Mouse (Mus musculus): ENCODE results near the gene She. TPM values are rescaled to one million over a fixed set of nuclear protein-coding genes. Genes with fewer than 3 reads are reported as not detected.

Gene She
- polyA plus RNA-seq, 1 experiment from 2014 or later = 2.5 TPM

- no peak overlapping the region for H3K9ac ChIP-seq
- H3K36me3 ChIP-seq = no peaks in the 10 kb centered on the region
- no peaks in the 10 kb centered on the region for H3K9me3 ChIP-seq
- WGBS = 8% methylated on average over 5 of the region's 5 CpGs
- H3K4me2 ChIP-seq = no peak overlapping the region
- H3K27me3 ChIP-seq = no peaks in the 10 kb centered on the region
- H3K4me1 ChIP-seq (replicated peaks) = peaks cover 11% of the 10 kb centered on the region; the same call in 1 of the 2 replicates
- ATAC-seq (ENCODE audit: low read depth) = no peak
- no peak overlapping the region for H3K27ac ChIP-seq (replicated peaks)
- no peak overlapping the region for H3K4me3 ChIP-seq
Measured at GRCm38 (mm10) chr3:89896571-89896970, 65.4 kb downstream of the She start.

- ATAC-seq (ENCODE audit: low read depth) = no peak
- Histone ChIP-seq H3K9ac (no peak overlapping the region), H3K4me2 (no peak overlapping the region), H3K36me3 (no peaks in the 10 kb centered on the region), H3K9me3 (no peaks in the 10 kb centered on the region), H3K4me1 (replicated peaks) (peaks cover 11% of the 10 kb centered on the region; the same call in 1 of the 2 replicates), H3K27me3 (no peaks in the 10 kb centered on the region), H3K27ac (replicated peaks) (no peak overlapping the region), H3K4me3 (no peak overlapping the region)
- WGBS = 61% methylated on average over 8 of the region's 8 CpGs
Measured at GRCm38 (mm10) chr3:89897204-89897796, 66.1 kb downstream of the She start.

GRCm38 (mm10) chr3:89898011-89898410 lies 66.8 kb downstream of the She start:
- no peak for ATAC-seq (ENCODE audit: low read depth)
- no peak overlapping the region for H3K9ac ChIP-seq
- H3K4me2 ChIP-seq = no peak overlapping the region
- peaks cover 11% of the 10 kb centered on the region; the same call in 1 of the 2 replicates for H3K4me1 ChIP-seq (replicated peaks)
- H3K4me3 ChIP-seq = no peak overlapping the region
- no peak overlapping the region for H3K27ac ChIP-seq (replicated peaks)
- H3K27me3 ChIP-seq = no peaks in the 10 kb centered on the region
- 76% methylated on average over 10 of the region's 10 CpGs for whole genome bisulfite sequencing
- H3K9me3 ChIP-seq = no peaks in the 10 kb centered on the region
- no peaks in the 10 kb centered on the region for H3K36me3 ChIP-seq

- Histone ChIP-seq H3K4me2 (no peak overlapping the region), H3K4me1 (replicated peaks) (peaks cover 11% of the 10 kb centered on the region; the same call in 1 of the 2 replicates), H3K4me3 (no peak overlapping the region), H3K9me3 (no peaks in the 10 kb centered on the region), H3K27ac (replicated peaks) (no peak overlapping the region), H3K27me3 (no peaks in the 10 kb centered on the region), H3K36me3 (no peaks in the 10 kb centered on the region), H3K9ac (no peak overlapping the region)
- no peak for ATAC-seq (ENCODE audit: low read depth)
- 68% methylated on average over 5 of the region's 5 CpGs for WGBS
Measured at GRCm38 (mm10) chr3:89898870-89899510, 67.8 kb downstream of the She start.

- H3K36me3 ChIP-seq = no peaks in the 10 kb centered on the region
- peaks cover 11% of the 10 kb centered on the region; the same call in 1 of the 2 replicates for H3K4me1 ChIP-seq (replicated peaks)
- H3K9me3 ChIP-seq = no peaks in the 10 kb centered on the region
- H3K27ac ChIP-seq (replicated peaks) = no peak overlapping the region
- no peak overlapping the region for H3K9ac ChIP-seq
- H3K27me3 ChIP-seq = no peaks in the 10 kb centered on the region
- 74% methylated on average over 8 of the region's 8 CpGs for WGBS
- no peak for ATAC-seq (ENCODE audit: low read depth)
- H3K4me2 ChIP-seq = no peak overlapping the region
- H3K4me3 ChIP-seq = no peak overlapping the region
Measured at GRCm38 (mm10) chr3:89899511-89899908, 68.3 kb downstream of the She start.

- peaks cover 6% of the 10 kb centered on the region; the same call in 1 of the 2 replicates for H3K4me1 ChIP-seq (replicated peaks)
- H3K27ac ChIP-seq (replicated peaks) = no peak overlapping the region
- H3K4me2 ChIP-seq = no peak overlapping the region
- WGBS = 86% methylated on average over 3 of the region's 3 CpGs
- H3K4me3 ChIP-seq = no peak overlapping the region
- H3K27me3 ChIP-seq = peaks cover 23% of the 10 kb centered on the region
- H3K9me3 ChIP-seq = no peaks in the 10 kb centered on the region
- no peaks in the 10 kb centered on the region for H3K36me3 ChIP-seq
- no peak for ATAC-seq (ENCODE audit: low read depth)
- no peak overlapping the region for H3K9ac ChIP-seq
Measured at GRCm38 (mm10) chr3:89907846-89908245, 76.7 kb downstream of the She start.

Other genes with a start within 250 kb of the She start
- 18.4 and 20.2 TPM in 2 replicates for gene Adar, start 116.3 kb upstream of the She start, polyA plus RNA-seq (2015; fragmentation: Nextera tagmentation; extraction: Ambion mirVana)
- gene Chrnb2, start 66.7 kb upstream of the She start, polyA plus RNA-seq (2015; fragmentation: Nextera tagmentation; extraction: Ambion mirVana) = 27.0 and 27.4 TPM in 2 replicates
- 14.3 and 15.2 TPM in 2 replicates for gene Ube2q1, start 57.8 kb upstream of the She start, polyA plus RNA-seq (2015; fragmentation: Nextera tagmentation; extraction: Ambion mirVana)
- gene Il6ra, start 81.8 kb downstream of the She start, polyA plus RNA-seq (2015; fragmentation: Nextera tagmentation; extraction: Ambion mirVana) = 0.68 and 0.96 TPM in 2 replicates
- 11.3 and 12.0 TPM in 2 replicates for gene Atp8b2, start 132.1 kb downstream of the She start, polyA plus RNA-seq (2015; fragmentation: Nextera tagmentation; extraction: Ambion mirVana)
- 120 and 133 TPM in 2 replicates for gene Hax1, start 167.4 kb downstream of the She start, polyA plus RNA-seq (2015; fragmentation: Nextera tagmentation; extraction: Ambion mirVana)
- 217 and 231 TPM in 2 replicates for gene 4933434E20Rik, start 220.3 kb downstream of the She start, polyA plus RNA-seq (2015; fragmentation: Nextera tagmentation; extraction: Ambion mirVana)
- 148 and 170 TPM in 2 replicates for gene Ubap2l, start 221.3 kb downstream of the She start, polyA plus RNA-seq (2015; fragmentation: Nextera tagmentation; extraction: Ambion mirVana)
- gene Tpm3, start 241.3 kb downstream of the She start, polyA plus RNA-seq (2015; fragmentation: Nextera tagmentation; extraction: Ambion mirVana) = 373 and 399 TPM in 2 replicates

All from neural tube, embryonic 13.5 days (tissue).